8 mouse cellular contexts compared by ENCODE assay signal in genomic region chr14:100558378-100558777, GRCm38 (mm10).
DNase-seq lines count a peak whose midpoint lies in the region; ATAC-seq lines count a peak whose summit lies in the region.

No protein-coding gene starts in this region.

- peak; percentile 82 to 85 for DNase-seq in cerebellum, postnatal 10 days
- DNase-seq in cerebellum, adult 11 months: no peak
- DNase-seq in urinary bladder, postnatal 4 days (ENCODE audit: low spot score in 2 of 2): peak; percentile 23 to 67
- no peak for DNase-seq in urinary bladder, adult 18-20 months (ENCODE audit: low spot score in 2 of 2)
- DNase-seq in heart, postnatal 4 days: peak; percentile 88
- DNase-seq in lung, postnatal 36 days: peak; percentile 1
- no peak for DNase-seq in layer of hippocampus, adult 11-12 months (ENCODE audit: low spot score)

- ATAC-seq in megakaryocyte progenitor cell, adult 5-6 weeks (replicated peaks; ENCODE audit: poor library complexity): no peak

Comparison
In these comparisons a context has a peak if more than half of its experiments do, and no peak if none do; other contexts are left out.
1. DNase-seq: peak in cerebellum, postnatal 10 days (2 of 2), urinary bladder, postnatal 4 days (2 of 2), heart, postnatal 4 days (single experiment) and lung, postnatal 36 days (single experiment); none in cerebellum, adult 11 months (single experiment), urinary bladder, adult 18-20 months (0 of 2) and layer of hippocampus, adult 11-12 months (single experiment).